Mouse (Mus musculus) cortical plate, adult 2 months (tissue): ENCODE measurements around the gene Serpina3b. TPM values are rescaled to one million over a fixed set of nuclear protein-coding genes. Genes with fewer than 3 reads are reported as not detected.

Experiments
- H3K27ac ChIP-seq: fragments of 200-500 bp; 2 replicates; pipeline ENCODE4 v1.5.1; 2012; ENCODE audit warnings: low read length, control low read depth, inconsistent platforms; ENCODE audit not compliant: insufficient read depth
- H3K4me1 ChIP-seq: fragments of 200-500 bp; 2 replicates; pipeline ENCODE4 v1.6.1; 2011; ENCODE audit warnings: low read length; ENCODE audit not compliant: control insufficient read depth, insufficient read depth
- H3K4me3 ChIP-seq: fragments of 200-500 bp; 2 replicates; pipeline ENCODE4 v1.5.1; 2011; ENCODE audit warnings: mild to moderate bottlenecking, low read length, control low read depth; ENCODE audit not compliant: insufficient read depth
- CTCF ChIP-seq: fragments of 200-500 bp; IDR thresholded peaks from 2 replicates; pipeline ENCODE4 v1.5.1; 2011; ENCODE audit warnings: mild to moderate bottlenecking, control low read depth, low read length; ENCODE audit not compliant: insufficient read depth; ENCODE audit errors: extremely low read depth
- POLR2A ChIP-seq: fragments of 200-500 bp; IDR thresholded peaks from 2 replicates; pipeline ENCODE4 v1.6.1; 2011; ENCODE audit warnings: mild to moderate bottlenecking, low read length, control low read depth; ENCODE audit not compliant: insufficient read depth; ENCODE audit errors: extremely low read depth
- polyA plus RNA-seq: library from polyadenylated mRNA; depleted of rRNA; stranded (reverse); fragments of >200 nt; gene quantifications from 2 replicates; pipeline ENCODE4 v1.2.3, GENCODE M21; 2012

The Serpina3b gene
- polyA plus RNA-seq, 1 experiment = not detected

GRCm38 (mm10) chr12:104131041-104131440 is 3.2 kb downstream of the Serpina3b start:
- H3K4me3 ChIP-seq = no peak overlapping the region
- TF ChIP-seq POLR2A = no peak
- TF ChIP-seq CTCF = no peak

DNA sequence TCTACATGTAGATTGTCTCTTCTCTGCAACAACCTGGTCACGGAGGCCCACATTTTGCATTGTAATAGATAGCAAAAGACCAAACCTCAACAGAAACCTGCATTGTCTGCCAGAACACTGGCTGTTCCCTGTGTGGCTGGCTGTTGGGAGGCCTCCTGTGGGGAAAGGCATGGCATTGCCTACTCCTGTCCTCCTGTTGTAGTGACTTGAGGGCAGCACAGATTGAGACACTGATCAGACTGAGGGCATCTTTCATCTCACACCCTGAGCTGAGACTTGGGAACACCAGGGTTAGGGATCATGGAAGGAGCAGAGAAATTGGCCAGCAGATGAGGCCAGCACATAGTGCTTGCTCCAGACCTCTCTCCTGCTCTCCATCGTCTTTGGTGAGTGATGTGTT is 10.4 kb downstream of the Serpina3b start:
- no peak overlapping the region for H3K27ac ChIP-seq
- TF ChIP-seq CTCF = no peak
- no peak for TF ChIP-seq POLR2A
- no peaks in the 10 kb centered on the region for H3K4me1 ChIP-seq
- H3K4me3 ChIP-seq = no peak overlapping the region

More at GRCm38 (mm10) chr12:104131041-104131440, 3.2 kb downstream of the Serpina3b start:
- Histone ChIP-seq H3K27ac (no peak overlapping the region), H3K4me1 (no peaks in the 10 kb centered on the region)

GRCm38 (mm10) chr12:104140543-104141103 is 12.8 kb downstream of the Serpina3b start:
- Histone ChIP-seq H3K4me3 (no peak overlapping the region), H3K4me1 (no peaks in the 10 kb centered on the region), H3K27ac (no peak overlapping the region)
- TF ChIP-seq CTCF (no peak), POLR2A (no peak)

DNA sequence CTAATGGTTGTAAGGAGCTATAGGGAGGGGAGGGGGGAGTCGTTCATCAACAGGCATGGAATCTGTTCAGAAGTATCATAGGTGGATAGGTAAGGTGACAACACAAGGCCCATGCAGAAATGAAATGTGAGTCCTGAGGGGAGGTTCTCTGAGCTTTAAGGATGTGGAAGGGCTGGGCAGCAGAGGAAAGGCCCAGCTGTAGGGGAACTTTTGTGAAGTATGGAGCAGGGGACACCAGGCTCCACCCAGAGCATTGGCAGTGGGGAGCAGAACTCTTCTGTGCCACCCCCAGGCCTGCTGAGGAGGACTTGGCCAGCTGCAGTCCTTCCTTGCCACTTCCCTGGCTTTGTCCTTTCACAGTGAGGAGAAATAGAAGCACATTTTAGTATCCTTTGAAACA is 13.7 kb downstream of the Serpina3b start:
- no peak for TF ChIP-seq POLR2A
- no peak for TF ChIP-seq CTCF
- Histone ChIP-seq H3K4me3 (no peak overlapping the region), H3K27ac (no peak overlapping the region), H3K4me1 (no peaks in the 10 kb centered on the region)

DNA sequence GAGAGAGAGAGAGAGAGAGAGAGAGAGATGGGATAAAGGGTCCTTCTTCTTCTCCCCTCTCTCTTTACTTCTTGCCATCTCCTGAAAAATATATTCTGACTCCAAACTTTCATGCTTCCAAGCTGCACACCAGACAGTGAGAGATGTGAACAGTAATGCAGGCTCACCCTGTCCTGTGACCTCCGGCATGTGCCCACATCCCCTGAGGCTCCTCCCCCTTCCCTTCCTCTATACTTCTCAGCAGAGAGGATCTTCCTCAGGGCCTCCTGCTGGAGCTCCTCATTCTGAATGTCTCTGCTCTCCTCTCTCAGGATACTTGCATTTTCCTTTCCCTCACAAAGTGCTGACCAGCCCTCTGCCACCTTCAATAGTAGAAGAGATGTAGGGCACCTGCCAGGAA is 14.6 kb downstream of the Serpina3b start:
- H3K4me1 ChIP-seq = no peaks in the 10 kb centered on the region
- no peak overlapping the region for H3K4me3 ChIP-seq
- TF ChIP-seq CTCF (no peak), POLR2A (no peak)
- H3K27ac ChIP-seq = no peak overlapping the region

- TF ChIP-seq POLR2A (no peak), CTCF (no peak)
Observed at GRCm38 (mm10) chr12:104143286-104143685, 15.5 kb downstream of the Serpina3b start.

DNA sequence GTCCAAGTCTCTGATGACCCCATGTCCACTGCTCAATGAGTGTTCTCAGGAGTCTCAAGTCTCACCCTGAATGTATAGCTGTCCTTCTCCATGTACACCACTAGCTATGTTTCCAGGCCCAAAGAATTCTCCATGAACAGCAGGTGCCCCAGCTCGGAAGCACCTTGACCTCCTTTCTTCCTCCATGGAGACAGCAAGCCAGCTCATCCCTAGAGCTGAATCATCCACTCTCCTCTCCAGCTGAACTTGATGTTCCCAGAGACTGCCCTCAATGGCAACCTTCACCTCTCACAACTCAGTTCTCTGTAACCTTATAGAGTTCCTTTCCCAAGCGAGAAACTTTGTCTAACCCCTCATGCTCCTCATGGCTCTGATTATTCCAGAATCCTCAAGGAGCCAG is 17.8 kb downstream of the Serpina3b start:
- TF ChIP-seq CTCF (no peak), POLR2A (no peak)
- Histone ChIP-seq H3K4me3 (no peak overlapping the region), H3K4me1 (no peaks in the 10 kb centered on the region), H3K27ac (no peak overlapping the region)

More at GRCm38 (mm10) chr12:104143286-104143685, 15.5 kb downstream of the Serpina3b start:
- no peaks in the 10 kb centered on the region for H3K4me1 ChIP-seq
- no peak overlapping the region for H3K27ac ChIP-seq
- H3K4me3 ChIP-seq = no peak overlapping the region

GRCm38 (mm10) chr12:104151989-104152388 is 24.2 kb downstream of the Serpina3b start:
- Histone ChIP-seq H3K4me3 (no peak overlapping the region), H3K4me1 (no peaks in the 10 kb centered on the region), H3K27ac (no peak overlapping the region)
- TF ChIP-seq CTCF (no peak), POLR2A (no peak)

- TF ChIP-seq POLR2A (no peak), CTCF (no peak)
- Histone ChIP-seq H3K4me3 (no peak overlapping the region), H3K4me1 (no peaks in the 10 kb centered on the region), H3K27ac (no peak overlapping the region)
Observed at GRCm38 (mm10) chr12:104153041-104153645, 25.3 kb downstream of the Serpina3b start.

- H3K4me3 ChIP-seq = no peak within 1 kb of the TSS
- TF ChIP-seq POLR2A (no peak), CTCF (no peak)
- H3K27ac ChIP-seq = no peak within 1 kb of the TSS
- H3K4me1 ChIP-seq = no peaks in the 10 kb centered on the region
Observed at GRCm38 (mm10) chr12:104153656-104154055, 25.9 kb downstream of the Serpina3b start, which contains the start of gene Serpina3c. Gene Serpina3c (minus strand): TSS chr12:104153870.

DNA sequence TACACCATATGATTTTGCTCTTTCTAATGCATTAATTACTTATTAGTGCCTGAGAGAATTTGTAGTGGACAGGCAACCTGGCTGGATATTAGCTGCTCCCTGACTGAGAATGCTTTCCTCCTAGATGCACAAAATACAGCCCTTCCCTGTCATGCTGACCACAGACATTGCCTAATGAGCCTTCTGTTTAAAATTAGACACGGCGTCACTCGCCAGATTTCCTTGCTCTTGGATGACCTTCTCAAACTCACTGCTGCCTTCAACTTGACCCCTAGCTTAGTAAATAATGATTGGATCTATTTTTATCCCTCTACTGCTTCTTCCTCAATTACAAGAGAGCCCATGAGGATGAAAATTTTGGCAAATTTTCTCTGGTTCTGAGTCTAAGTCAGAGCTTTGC is 47.0 kb downstream of the Serpina3b start:
- TF ChIP-seq POLR2A (no peak), CTCF (no peak)
- Histone ChIP-seq H3K4me3 (no peak overlapping the region), H3K4me1 (no peaks in the 10 kb centered on the region), H3K27ac (no peak overlapping the region)
